Mouse (Mus musculus): ENCODE results near the gene Ctnnd2. TPM values are rescaled to one million over a fixed set of nuclear protein-coding genes. Genes with fewer than 3 reads are reported as not detected.
A peak's percentile ranks its signal among the peaks of the same experiment; 100 is the strongest.

Gene Ctnnd2
- total RNA-seq, 4 experiments from 2014 or later = 232 to 241 (median 238) TPM

GRCm38 (mm10) chr15:30646501-30647431, 474.4 kb downstream of the Ctnnd2 start:
- peak; percentile 28 to 32 for DNase-seq (ENCODE audit: low spot score in 2 of 2)

DNA sequence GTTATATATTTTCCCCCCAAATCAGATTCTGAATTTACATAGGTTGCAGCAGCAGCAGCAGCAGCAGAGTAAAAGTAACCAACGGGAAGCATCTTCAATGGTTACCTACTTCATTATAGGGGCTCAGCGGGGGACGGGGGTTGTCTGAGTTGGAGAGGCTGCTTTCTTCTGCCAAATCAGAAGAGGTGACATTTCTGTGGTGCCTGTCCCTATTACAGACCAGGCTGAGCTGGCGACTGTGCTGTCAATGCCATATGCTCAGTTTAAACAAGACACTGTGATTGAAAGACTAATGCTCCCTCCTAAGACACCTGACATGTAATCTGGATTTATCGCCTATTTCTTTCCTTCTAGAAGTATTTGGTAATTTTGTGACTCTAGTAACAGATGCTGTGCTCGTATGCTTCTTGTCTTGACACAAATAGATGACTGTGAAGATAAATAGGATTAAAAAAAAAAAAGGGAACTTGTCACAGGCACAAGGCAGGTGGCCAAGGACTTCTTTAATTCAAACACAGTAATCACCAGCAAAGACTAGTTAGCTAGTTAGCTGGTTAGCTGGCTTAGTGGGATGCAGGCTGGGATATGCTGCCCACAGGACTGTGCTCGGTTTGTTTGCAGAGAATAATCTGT, 475.4 kb downstream of the Ctnnd2 start:
- no peak for DNase-seq (ENCODE audit: low spot score in 2 of 2)

DNA sequence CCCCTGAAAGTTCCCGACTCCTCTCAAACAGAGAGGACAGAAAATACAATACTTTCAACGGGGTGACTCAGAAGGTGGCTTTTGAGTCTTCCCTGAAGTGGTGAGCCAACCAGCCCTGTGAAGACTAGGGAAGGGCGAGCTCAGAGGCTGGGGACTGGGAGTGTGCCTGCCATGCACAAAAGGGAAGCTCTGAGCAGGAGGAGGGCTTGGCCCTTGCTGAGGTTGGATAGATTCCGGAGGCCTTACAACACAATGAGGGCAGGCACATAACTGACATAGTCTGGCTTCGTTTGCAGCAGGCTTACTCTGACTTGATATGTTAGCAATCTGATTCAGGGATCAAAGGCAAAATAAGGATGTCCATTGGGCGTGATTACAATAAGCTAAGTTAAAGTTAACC, 477.6 kb downstream of the Ctnnd2 start:
- no peak for DNase-seq (ENCODE audit: low spot score in 2 of 2)

GRCm38 (mm10) chr15:30655433-30655832, 483.0 kb downstream of the Ctnnd2 start:
- no peak for DNase-seq (ENCODE audit: low spot score in 2 of 2)

DNA sequence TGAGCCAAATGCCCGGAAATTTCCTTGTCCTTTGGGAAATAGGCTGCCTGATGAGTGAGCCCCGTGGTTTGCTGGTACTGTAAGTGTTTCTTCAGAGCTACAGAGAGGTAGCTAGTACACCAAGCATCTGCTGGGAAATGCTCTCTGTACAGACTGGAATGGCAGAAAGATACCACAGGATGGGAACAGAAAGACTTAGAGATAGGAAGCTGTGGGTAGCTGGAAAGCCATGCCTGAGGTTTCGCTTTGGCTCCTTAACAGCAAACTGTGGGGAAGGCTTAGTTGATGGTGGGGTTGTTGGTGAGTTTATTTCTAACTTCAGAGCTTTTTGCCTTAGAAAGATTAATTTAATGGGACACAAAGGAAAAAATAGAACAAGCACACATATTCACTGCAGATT, 485.2 kb downstream of the Ctnnd2 start:
- DNase-seq (ENCODE audit: low spot score in 2 of 2) = no peak

DNA sequence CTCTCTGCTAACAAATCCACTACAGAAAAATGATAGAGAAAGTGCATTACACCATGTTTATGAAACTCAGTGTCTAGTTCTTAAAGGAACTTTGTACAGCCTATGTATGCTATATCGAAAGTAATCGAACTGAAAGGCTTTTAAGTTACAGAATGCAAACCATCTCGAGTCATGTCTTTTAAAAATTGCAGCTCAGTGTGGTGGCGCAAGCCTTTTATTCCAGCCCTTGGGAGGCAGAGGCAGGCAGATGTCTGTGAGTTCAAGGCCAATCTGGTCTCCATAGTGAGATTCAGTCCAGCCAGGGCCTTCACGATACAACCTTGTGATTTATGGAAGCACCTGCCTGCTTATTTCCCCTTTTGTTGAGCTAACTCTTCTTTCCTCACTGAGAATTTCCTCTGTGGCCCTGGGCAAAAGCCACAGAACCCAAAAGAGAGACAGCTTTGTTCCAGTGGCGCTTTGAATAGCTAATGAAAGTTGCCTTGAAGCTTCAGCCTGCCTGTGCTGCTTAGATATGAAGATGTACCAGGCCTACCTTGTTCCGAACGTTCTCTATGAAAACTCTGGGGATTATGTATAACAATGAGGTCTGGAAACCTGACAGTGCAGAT, 488.3 kb downstream of the Ctnnd2 start:
- DNase-seq (ENCODE audit: low spot score in 2 of 2) = no peak

DNA sequence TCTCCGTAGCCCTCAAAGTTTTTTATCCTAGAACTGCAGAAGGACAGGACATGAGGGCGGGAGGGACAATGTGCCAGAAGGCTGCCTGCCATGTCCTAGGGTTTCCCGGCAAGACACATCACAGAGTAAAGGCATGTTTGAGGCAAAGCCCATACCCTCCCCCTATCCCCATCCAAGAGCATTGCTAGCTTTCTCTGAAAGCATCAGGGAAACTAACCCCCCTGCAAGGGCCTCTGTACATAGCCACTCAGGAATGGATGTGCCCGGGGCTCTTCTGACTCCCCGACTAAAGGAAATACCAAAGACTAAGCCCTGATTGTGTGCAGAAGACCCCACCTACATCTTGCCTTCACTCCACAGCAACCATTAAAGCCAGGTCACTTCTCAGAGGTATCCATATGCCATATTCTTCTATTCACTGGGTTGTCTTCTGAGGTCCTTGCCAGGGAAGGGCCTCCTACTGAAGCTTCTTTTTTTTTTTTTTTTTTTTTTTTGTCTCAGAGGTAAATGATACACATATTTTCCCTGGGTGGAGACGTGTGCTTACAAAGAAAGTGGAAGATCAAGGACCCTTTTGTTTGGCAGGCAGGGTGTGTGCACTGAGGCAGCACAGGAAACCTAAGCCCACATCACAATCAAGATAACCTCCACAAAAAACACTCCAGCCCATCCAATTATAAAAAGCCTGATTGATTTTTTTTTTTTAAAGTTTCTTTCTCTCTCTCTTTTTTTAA, 489.5 kb downstream of the Ctnnd2 start:
- no peak for DNase-seq (ENCODE audit: low spot score in 2 of 2)

GRCm38 (mm10) chr15:30667819-30668587, 495.6 kb downstream of the Ctnnd2 start:
- no peak for DNase-seq (ENCODE audit: low spot score in 2 of 2)

- DNase-seq (ENCODE audit: low spot score in 2 of 2) = no peak
These were observed 509.5 kb downstream of the Ctnnd2 start for GRCm38 (mm10) chr15:30681939-30682338.

DNA sequence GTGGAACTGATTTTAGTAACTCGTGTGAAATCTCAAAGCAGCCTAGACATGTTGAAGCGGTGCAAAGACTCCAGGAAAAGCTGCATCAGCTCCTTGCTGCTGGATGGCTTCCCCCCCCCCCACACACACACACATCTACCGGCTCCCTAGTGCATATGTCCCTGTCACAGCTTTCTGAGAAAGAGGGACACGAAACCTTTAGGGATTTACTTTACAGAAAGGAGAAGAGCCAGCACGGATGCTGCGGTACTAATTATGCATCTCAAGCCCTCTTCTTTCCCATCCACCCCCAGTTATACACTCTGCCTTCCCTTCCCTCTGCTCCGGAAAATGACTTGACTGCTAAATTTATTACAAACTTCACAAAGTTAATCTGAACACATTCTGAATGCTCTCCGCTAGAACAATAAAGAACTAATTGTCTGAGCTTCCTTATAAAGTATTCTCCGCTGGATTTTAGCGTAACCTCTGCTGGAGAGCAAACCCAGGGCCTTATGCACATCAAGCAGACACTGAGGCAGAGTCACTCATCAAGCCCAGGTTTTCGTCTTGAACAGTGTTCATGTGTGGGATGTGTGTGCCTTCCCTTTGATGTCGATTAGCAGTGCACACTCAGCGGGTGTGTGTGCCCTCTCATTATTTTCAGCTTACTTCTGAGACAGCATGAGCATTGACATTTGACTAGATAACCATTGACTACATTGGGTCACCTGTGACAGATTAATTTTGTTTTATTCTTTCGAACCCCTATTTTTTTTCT, 510.1 kb downstream of the Ctnnd2 start:
- DNase-seq (ENCODE audit: low spot score in 2 of 2) = no peak

DNA sequence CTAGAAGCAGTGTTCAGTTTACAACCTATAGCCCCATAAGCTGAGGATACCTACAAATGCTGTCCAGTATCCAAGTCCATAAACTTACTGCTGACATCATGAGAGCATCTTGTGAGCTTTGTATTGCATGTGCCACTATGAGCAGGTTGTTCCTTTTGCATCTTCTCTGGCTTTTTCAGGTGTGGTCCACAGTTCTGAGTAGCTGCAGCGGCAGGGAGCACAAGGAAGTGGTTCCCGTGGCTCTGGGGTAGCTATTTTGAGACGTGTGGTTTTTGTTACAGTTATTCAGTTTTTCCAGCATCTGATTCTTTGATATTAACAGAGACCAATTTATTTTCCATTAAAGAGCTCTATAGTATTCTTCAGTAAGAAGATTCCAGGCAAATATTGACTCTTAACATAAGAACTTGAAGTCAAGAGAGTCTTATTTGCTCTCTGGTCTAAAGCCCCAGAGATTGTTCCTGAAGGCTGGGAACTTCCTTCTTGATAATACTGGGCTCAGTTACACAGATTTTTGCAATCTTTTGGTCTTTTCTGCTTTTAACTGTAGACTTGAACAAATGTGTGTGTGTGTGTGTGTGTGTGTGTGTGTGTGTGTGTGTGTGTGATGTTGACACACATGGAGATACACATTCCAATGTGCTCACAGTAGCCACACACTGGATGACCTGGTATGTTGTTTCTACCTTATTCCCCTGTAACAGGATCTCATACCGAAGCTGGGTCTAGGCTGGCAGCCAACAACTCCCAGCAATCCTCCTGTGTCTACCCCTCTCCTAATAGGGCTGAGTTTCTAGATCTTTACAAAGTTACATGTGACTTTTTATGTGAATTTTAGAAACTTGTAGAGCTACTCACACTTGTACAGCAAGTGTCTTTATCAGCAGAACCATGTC, 514.1 kb downstream of the Ctnnd2 start:
- DNase-seq (ENCODE audit: low spot score in 2 of 2) = no peak

DNA sequence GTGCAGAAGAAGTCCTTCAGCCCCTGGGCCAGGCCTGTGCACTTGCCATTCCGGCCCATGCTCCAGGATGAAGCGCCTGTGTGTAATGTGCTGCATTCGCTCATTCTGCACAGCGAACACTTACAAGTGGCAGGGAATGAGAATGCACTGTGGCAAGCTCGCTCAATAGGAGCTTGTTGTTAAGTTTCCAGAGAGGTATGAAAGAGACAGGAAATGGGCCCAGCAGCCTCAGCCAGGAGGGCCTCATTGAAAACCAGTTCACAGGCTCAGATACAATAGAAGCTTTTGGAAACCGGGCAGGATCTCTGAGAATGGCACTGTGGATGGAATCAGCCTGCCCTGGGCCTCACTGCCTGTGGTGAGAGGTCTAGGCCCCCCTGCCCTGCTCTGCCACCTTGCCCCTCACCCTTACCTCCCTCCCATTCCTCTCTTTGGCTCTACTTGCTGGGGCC, 521.4 kb downstream of the Ctnnd2 start:
- peak in 1 of 2 experiments; percentile 75 for DNase-seq (ENCODE audit: low spot score in 2 of 2)

DNA sequence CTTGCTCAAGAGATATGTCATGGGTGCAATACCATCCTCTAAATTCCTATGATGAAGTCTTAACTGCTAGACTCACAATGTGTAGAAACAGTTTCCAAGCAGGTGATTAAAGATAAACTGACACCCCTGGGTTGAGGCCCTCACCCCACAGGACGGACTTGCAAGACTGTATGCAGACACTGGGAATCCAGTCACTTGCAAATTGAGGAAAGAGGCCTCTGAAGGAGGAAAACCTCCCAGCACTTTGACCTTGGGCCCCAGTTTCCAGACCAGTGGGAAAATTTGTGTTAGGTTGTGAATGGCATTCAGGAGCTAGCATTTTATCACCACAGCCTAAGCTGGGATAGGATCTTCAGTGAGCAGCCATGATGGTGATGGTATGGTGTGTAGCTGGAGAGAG, 521.9 kb downstream of the Ctnnd2 start:
- DNase-seq (ENCODE audit: low spot score in 2 of 2) = no peak

- DNase-seq (ENCODE audit: low spot score in 2 of 2) = no peak
These were observed 523.5 kb downstream of the Ctnnd2 start for GRCm38 (mm10) chr15:30695859-30696258.

- DNase-seq (ENCODE audit: low spot score in 2 of 2) = no peak
These were observed 525.0 kb downstream of the Ctnnd2 start for GRCm38 (mm10) chr15:30697356-30697755.

DNA sequence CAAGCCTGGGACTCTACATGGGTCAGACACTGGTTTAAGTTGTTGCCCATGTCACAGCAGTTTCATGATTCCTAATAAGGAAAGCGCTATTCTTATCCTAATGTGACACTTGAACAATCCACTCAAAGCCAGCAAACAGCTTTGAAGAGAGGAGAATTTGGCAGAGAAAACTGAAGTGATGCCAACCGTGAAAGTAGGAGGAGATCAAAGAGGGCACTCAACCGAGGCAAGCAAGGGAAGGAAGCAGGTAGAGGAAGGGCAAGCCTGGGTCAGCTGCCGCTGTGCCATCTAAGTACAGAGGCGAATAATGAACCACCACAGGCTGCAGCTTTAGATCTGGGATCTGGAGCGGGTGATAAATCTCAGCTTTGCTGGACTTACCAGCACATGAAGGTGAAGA, 528.4 kb downstream of the Ctnnd2 start:
- no peak for DNase-seq (ENCODE audit: low spot score in 2 of 2)

DNA sequence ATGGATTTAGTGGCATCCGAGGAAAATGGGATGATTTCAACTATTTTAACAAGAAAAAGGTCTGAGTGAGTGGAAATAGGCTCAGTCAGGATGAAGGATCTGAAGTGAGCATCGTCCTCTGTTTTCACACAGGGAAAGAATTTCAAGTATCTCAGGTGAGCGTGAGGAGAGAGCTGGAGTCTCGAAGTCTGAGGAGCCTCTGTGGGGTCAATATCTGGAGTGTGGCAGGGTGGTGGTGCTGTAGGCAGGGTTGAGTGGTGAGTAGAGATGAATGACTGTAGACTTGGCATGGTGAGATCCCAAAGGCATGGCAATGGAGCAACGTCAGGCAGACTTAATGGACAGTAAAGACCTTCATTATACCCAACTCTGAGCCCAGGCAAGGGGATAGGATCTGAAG, 529.2 kb downstream of the Ctnnd2 start:
- no peak for DNase-seq (ENCODE audit: low spot score in 2 of 2)

DNA sequence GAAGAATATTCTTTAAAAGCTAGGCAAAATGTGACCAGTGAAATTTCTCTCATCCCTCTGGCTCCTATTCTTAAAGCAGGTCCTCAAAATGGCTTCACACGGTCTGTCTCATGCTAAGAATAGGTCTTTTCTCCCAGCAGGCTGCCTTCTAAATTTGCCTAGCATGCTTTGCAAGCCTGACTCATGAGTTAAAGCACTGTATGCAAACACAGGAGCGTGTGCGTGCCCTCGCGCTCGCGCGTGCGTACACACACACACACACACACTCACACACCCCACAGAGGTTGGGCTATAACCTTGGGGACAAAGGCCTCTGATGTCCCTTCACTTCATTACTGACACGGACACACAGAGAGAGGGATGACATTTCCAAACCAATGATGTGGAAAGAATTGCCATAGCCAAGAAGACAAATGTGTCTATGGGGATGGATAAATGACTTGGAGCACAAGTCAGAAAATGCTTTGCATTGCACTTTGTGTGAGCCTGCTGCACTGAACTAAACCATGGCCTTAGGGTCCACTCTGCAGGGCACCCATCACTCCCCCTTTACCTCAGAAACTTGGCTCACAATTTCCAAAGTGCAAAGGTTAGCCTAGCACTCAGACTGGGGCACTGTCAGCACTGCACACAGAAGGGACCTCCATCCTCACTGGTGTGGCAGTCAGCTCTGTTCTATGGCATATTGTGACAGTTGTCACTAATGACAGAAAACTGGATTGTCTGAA, 536.8 kb downstream of the Ctnnd2 start:
- DNase-seq (ENCODE audit: low spot score in 2 of 2) = peak in 1 of 2 experiments; percentile 68

All from left cerebral cortex, adult 8-10 months (tissue).